Mouse (Mus musculus): ENCODE results near the gene Telo2. TPM values are rescaled to one million over a fixed set of nuclear protein-coding genes. Genes with fewer than 3 reads are reported as not detected.

Gene Telo2
- polyA plus RNA-seq, 1 experiment from 2014 or later: 12.2 TPM

DNA sequence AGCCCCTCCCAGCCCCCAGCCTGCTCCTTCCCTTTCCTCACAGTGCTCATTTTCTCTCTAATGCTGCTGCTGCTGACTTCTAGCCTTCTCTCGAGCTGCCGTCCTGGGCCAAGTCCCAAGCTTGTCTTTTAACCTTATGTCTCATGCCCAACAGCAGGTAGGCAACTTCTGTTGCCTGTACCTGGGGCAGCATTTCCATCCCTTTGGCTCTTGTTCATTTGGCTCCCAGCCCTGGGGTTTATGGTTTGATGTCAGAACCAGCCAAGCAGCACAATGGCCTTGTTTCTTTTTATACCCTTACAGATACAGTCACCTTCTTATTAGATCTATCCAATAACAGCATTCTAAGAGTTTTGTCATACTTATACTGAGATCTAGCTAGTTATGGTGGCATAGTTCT lies 19.5 kb downstream of the Telo2 start:
- no peaks in the 10 kb centered on the region for H3K27me3 ChIP-seq (ENCODE audit: control insufficient read depth, insufficient read depth, low read length)
- ATAC-seq (ENCODE audit: low FRiP score, low TSS enrichment) (no peak), DNase-seq (ENCODE audit: low spot score) (no peak)
- H3K27ac ChIP-seq (replicated peaks): no peak overlapping the region
- H3K9me3 ChIP-seq (ENCODE audit: control insufficient read depth, low read length): no peaks in the 10 kb centered on the region
- no peak overlapping the region for H3K4me2 ChIP-seq (replicated peaks; ENCODE audit: low read depth)
- TF ChIP-seq EP300 (optimal IDR thresholded peaks at IDR 0.05): no peak
- TF ChIP-seq CTCF (IDR thresholded peaks at IDR 0.05; ENCODE audit: low read depth): no peak
- 88% methylated on average over 2 of the region's 2 CpGs for WGBS
- no peak overlapping the region for H3K9ac ChIP-seq (ENCODE audit: low read length)
- no peak overlapping the region for H3K4me3 ChIP-seq (ENCODE audit: low read depth, low read length)
- H3K4me1 ChIP-seq (replicated peaks; ENCODE audit: control insufficient read depth, insufficient read depth): no peaks in the 10 kb centered on the region
- H3K36me3 ChIP-seq (ENCODE audit: control insufficient read depth, insufficient read depth, low read length): peaks cover 12% of the 10 kb centered on the region; the same call in 1 of the 2 replicates

DNA sequence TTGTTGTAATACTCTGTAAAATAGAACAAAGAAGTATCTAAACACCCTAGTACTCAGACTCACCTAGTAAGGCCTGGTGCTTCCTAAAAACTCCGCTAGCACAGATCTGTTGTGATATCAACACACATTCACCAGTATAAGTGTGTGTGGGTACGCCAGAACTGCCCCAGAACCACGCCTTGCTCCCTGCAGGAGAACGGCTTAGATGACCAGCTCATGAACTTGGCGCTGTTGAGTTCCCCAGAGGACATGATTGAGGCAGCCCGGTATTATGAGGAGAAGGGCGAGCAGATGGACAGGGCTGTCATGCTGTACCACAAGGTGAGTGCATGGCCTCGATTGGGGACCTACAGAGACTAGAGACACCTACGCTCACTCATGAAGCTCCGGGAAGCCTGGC lies 25.3 kb downstream of the Telo2 start:
- DNase-seq (ENCODE audit: low spot score): no peak
- no peaks in the 10 kb centered on the region for H3K27me3 ChIP-seq (ENCODE audit: control insufficient read depth, insufficient read depth, low read length)
- H3K4me1 ChIP-seq (replicated peaks; ENCODE audit: control insufficient read depth, insufficient read depth): no peaks in the 10 kb centered on the region
- WGBS: 91% methylated on average over 10 of the region's 10 CpGs
- H3K4me2 ChIP-seq (replicated peaks; ENCODE audit: low read depth): no peak overlapping the region
- no peak overlapping the region for H3K4me3 ChIP-seq (ENCODE audit: low read depth, low read length)
- H3K27ac ChIP-seq (replicated peaks): no peak overlapping the region
- TF ChIP-seq CTCF (IDR thresholded peaks at IDR 0.05; ENCODE audit: low read depth) (no peak), EP300 (optimal IDR thresholded peaks at IDR 0.05) (no peak)
- H3K36me3 ChIP-seq (ENCODE audit: control insufficient read depth, insufficient read depth, low read length): peaks cover 5% of the 10 kb centered on the region; the same call in 1 of the 2 replicates
- H3K9me3 ChIP-seq (ENCODE audit: control insufficient read depth, low read length): no peaks in the 10 kb centered on the region
- no peak for ATAC-seq (ENCODE audit: low FRiP score, low TSS enrichment)
- no peak overlapping the region for H3K9ac ChIP-seq (ENCODE audit: low read length)

DNA sequence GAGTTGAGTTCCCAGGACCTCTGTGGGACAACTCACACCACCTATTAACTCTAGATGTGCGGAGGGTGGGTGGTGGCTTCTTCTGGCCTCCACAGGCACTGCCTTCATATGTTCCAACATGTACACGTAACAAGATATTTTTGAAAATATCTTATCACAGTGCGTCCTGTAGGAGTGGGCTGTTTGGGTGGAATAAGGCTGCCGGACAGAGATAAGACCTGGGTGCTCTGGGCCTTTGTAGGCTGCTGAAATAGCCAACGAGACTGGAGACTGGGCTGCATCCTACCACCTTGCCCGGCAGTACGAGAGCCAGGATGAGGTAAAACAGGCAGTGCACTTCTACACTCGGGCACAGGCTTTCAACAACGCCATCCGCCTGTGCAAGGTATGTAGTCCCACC lies 26.6 kb downstream of the Telo2 start:
- no peak for ATAC-seq (ENCODE audit: low FRiP score, low TSS enrichment)
- H3K4me3 ChIP-seq (ENCODE audit: low read depth, low read length): no peak overlapping the region
- TF ChIP-seq CTCF (IDR thresholded peaks at IDR 0.05; ENCODE audit: low read depth) (no peak), EP300 (optimal IDR thresholded peaks at IDR 0.05) (no peak)
- H3K36me3 ChIP-seq (ENCODE audit: control insufficient read depth, insufficient read depth, low read length): peaks cover 5% of the 10 kb centered on the region; the same call in 1 of the 2 replicates
- no peak overlapping the region for H3K27ac ChIP-seq (replicated peaks)
- no peaks in the 10 kb centered on the region for H3K27me3 ChIP-seq (ENCODE audit: control insufficient read depth, insufficient read depth, low read length)
- 85% methylated on average over 10 of the region's 10 CpGs for WGBS
- H3K4me1 ChIP-seq (replicated peaks; ENCODE audit: control insufficient read depth, insufficient read depth): no peaks in the 10 kb centered on the region
- H3K9me3 ChIP-seq (ENCODE audit: control insufficient read depth, low read length): no peaks in the 10 kb centered on the region
- no peak for DNase-seq (ENCODE audit: low spot score)
- no peak overlapping the region for H3K4me2 ChIP-seq (replicated peaks; ENCODE audit: low read depth)
- H3K9ac ChIP-seq (ENCODE audit: low read length): no peak overlapping the region

DNA sequence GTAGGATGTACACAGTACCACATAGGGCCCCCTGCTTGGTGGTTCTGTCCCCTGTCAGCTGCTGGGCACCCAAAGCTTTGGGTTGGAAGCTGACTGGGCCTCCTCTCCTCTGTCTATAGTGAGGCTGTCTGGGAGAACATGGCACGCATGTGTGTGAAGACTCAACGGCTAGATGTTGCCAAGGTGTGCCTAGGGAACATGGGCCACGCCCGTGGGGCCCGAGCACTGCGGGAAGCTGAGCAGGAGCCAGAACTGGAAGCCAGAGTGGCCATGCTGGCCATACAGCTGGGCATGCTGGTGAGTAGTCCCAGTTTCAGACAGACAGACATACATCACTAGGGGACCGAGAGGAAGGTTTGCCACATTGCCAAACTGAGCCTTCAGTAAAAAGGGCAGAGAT lies 29.0 kb downstream of the Telo2 start:
- Histone ChIP-seq H3K9ac (ENCODE audit: low read length) (no peak overlapping the region), H3K27me3 (ENCODE audit: control insufficient read depth, insufficient read depth, low read length) (no peaks in the 10 kb centered on the region), H3K4me3 (ENCODE audit: low read depth, low read length) (no peak overlapping the region), H3K36me3 (ENCODE audit: control insufficient read depth, insufficient read depth, low read length) (0 out of 2 replicates have a peak, but pooled peaks cover 3% of the 10 kb centered on the region), H3K27ac (replicated peaks) (no peak overlapping the region), H3K4me1 (replicated peaks; ENCODE audit: control insufficient read depth, insufficient read depth) (peaks cover 9% of the 10 kb centered on the region; the same call in 1 of the 2 replicates), H3K4me2 (replicated peaks; ENCODE audit: low read depth) (no peak overlapping the region), H3K9me3 (ENCODE audit: control insufficient read depth, low read length) (no peaks in the 10 kb centered on the region)
- ATAC-seq (ENCODE audit: low FRiP score, low TSS enrichment) (no peak), DNase-seq (ENCODE audit: low spot score) (peak; percentile 45)
- 71% methylated on average over 7 of the region's 7 CpGs for WGBS
- TF ChIP-seq CTCF (IDR thresholded peaks at IDR 0.05; ENCODE audit: low read depth) (no peak), EP300 (optimal IDR thresholded peaks at IDR 0.05) (no peak)

DNA sequence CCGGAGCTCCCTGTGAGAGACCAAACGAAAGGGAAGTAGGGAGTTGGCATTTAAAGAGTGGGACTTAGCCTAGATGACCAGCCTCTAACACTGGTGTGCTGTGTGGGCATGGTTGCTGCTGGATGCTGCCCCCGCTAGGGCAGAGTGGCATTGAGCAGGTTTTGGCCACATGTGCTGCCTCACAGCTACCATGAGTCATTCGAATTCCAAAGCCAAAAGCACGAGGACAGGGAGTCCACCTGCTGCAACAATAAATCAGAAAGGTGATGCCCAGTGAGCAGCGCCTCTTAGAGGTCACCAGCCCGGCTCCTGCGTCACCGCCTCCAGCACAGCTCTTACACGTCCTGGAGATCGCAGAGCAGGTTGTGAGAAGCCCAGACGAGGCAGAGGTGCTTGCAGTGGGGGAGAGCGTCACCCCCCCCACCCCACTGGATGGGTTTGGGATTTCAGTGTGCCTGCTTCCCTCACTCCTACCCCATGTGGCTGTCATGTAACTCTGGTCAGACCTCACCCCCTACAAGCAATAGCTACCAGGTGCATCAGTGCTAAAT lies 30.9 kb downstream of the Telo2 start:
- Histone ChIP-seq H3K9me3 (ENCODE audit: control insufficient read depth, low read length) (no peaks in the 10 kb centered on the region), H3K27me3 (ENCODE audit: control insufficient read depth, insufficient read depth, low read length) (no peaks in the 10 kb centered on the region), H3K36me3 (ENCODE audit: control insufficient read depth, insufficient read depth, low read length) (0 out of 2 replicates have a peak, but pooled peaks cover 3% of the 10 kb centered on the region), H3K4me3 (ENCODE audit: low read depth, low read length) (no peak overlapping the region), H3K9ac (ENCODE audit: low read length) (no peak overlapping the region), H3K27ac (replicated peaks) (peak overlapping the region; percentile 30), H3K4me1 (replicated peaks; ENCODE audit: control insufficient read depth, insufficient read depth) (peaks cover 14% of the 10 kb centered on the region), H3K4me2 (replicated peaks; ENCODE audit: low read depth) (no peak overlapping the region)
- 65% methylated on average over 13 of the region's 13 CpGs for WGBS
- DNase-seq (ENCODE audit: low spot score): no peak
- TF ChIP-seq EP300 (optimal IDR thresholded peaks at IDR 0.05) (no peak), CTCF (IDR thresholded peaks at IDR 0.05; ENCODE audit: low read depth) (peak; percentile 14; the same call in 1 of the 2 replicates)
- no peak for ATAC-seq (ENCODE audit: low FRiP score, low TSS enrichment)

DNA sequence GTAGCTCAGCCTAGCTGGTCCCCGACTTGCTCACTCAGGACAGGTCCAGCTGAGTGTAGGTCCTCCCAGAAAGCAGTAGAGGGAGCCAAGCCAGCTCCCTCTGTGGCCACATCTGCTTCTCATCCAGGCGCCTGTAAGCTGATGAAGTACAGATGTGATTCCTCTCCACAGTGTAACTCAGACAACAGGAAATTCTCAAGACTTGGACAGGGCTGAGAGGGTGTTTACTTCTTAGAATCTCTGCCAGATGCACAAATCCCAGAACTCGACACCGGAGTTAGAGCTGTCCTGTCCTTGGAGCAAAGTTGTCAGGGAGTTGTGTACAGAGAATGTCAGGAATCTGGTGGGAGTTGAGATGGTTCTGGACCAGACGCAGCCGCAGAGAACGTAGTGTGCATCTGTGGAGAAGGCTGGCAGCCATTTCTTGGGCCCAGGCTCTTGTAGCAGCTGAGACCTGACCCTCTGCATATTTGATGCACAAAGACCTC lies 32.3 kb downstream of the Telo2 start, which contains the start of gene Tmem204:
TSS of gene Tmem204 (minus strand) at position 148 of the 488 bp plus-strand sequence.
- Histone ChIP-seq H3K9ac (ENCODE audit: low read length) (0 out of 2 replicates have a peak within 1 kb of the TSS, but pooled peaks have one; percentile 14), H3K36me3 (ENCODE audit: control insufficient read depth, insufficient read depth, low read length) (0 out of 2 replicates have a peak, but pooled peaks cover 3% of the 10 kb centered on the region), H3K4me1 (replicated peaks; ENCODE audit: control insufficient read depth, insufficient read depth) (peaks cover 14% of the 10 kb centered on the region), H3K4me2 (replicated peaks; ENCODE audit: low read depth) (peak within 1 kb of the TSS; percentile 17; the same call in 1 of the 2 replicates), H3K27me3 (ENCODE audit: control insufficient read depth, insufficient read depth, low read length) (no peaks in the 10 kb centered on the region), H3K27ac (replicated peaks) (peak within 1 kb of the TSS; percentile 94), H3K4me3 (ENCODE audit: low read depth, low read length) (no peak within 1 kb of the TSS), H3K9me3 (ENCODE audit: control insufficient read depth, low read length) (no peaks in the 10 kb centered on the region)
- TF ChIP-seq CTCF (IDR thresholded peaks at IDR 0.05; ENCODE audit: low read depth) (peak; percentile 73), EP300 (optimal IDR thresholded peaks at IDR 0.05) (peak; percentile 72)
- 32% methylated on average over 7 of the region's 7 CpGs for WGBS
- DNase-seq (ENCODE audit: low spot score): peak; percentile 62
- peak; percentile 86 for ATAC-seq (ENCODE audit: low FRiP score, low TSS enrichment)
